ENCODE assay signal across 8 mouse cellular contexts in the genomic region with DNA sequence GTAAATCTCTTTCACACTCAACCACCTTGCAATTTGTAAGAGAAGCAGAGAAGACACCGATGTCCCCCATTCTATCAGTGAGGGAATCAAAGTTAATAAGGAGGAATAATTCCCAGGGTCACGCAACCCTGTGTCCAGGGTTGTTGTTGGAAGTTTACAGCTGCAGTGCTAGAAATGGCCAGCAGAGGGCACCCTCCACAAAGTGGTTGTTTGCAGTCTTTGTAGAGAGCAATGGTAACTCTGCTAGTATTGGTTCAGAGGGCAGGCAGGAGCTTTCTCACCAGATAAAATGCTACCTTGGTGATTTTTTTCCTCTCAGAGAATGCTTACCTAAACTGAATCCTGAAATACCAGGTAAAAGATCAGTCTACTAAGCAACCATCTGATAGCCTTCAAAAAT. TPM values are rescaled to one million over a fixed set of nuclear protein-coding genes. Genes with fewer than 3 reads are reported as not detected.
A peak's percentile ranks its signal among the peaks of the same experiment; 100 is the strongest.
DNase-seq lines count a peak whose midpoint lies in the region; TF ChIP-seq lines count a peak whose summit lies in the region.

No protein-coding gene starts in this region.

- H3K4me1 ChIP-seq in heart, embryonic 10.5 days, result peaks cover 18% of the 10 kb centered on the region

- H3K36me3 ChIP-seq in heart, embryonic 10.5 days, result no peaks in the 10 kb centered on the region

- WGBS in heart, embryonic 10.5 days, result 22% methylated on average over 2 of the region's 2 CpGs

- peaks cover 63% of the 10 kb centered on the region for H3K27me3 ChIP-seq in heart, embryonic 10.5 days (ENCODE audit: insufficient read depth, poor library complexity, severe bottlenecking)

- peak; percentile 78 for DNase-seq in CD4-positive, CD25-positive, alpha-beta regulatory T cell, adult 2 months (ENCODE audit: low read depth, low spot score)
- DNase-seq in adrenal gland, postnatal 10 days, result peak; percentile 94
- DNase-seq in embryo, embryonic 11.5 days (ENCODE audit: low read depth, low spot score), result peak; percentile 67
- DNase-seq in heart, embryonic 10.5 days (ENCODE audit: low spot score), result peak; percentile 87
- DNase-seq in layer of hippocampus, adult 2 months (ENCODE audit: low spot score in 2 of 2), result peak; percentile 62 to 89
- peak; percentile 94 for DNase-seq in lung, postnatal 36 days
- peak; percentile 84 for DNase-seq in retina, postnatal 1 day
- DNase-seq in urinary bladder, adult 18-20 months (ENCODE audit: low spot score in 2 of 2), result peak; percentile 71 to 82

- TF ChIP-seq CTCF in layer of hippocampus, adult 2 months (conservative IDR thresholded peaks at IDR 0.05), result peak; percentile 99

- H3K9me3 ChIP-seq in heart, embryonic 10.5 days, result no peaks in the 10 kb centered on the region

- H3K27ac ChIP-seq in heart, embryonic 10.5 days, result no peak overlapping the region
- H3K27ac ChIP-seq in layer of hippocampus, adult 2 months, result no peak overlapping the region

- no peak overlapping the region for H3K4me3 ChIP-seq in heart, embryonic 10.5 days
- H3K4me3 ChIP-seq in layer of hippocampus, adult 2 months, result no peak overlapping the region

RNA-seq across cellular contexts. Expression of a gene that starts 18.1 kb away (rescaled TPM):
- 10 to 100 TPM; 42.4 to 43.9 TPM for total RNA-seq in adrenal gland, postnatal 10 days (2021)
- 7.8 and 17.0 TPM in 2 replicates for polyA plus RNA-seq in heart, embryonic 10.5 days (2016; fragmentation: Nextera tagmentation; extraction: Ambion mirVana)
- total RNA-seq in layer of hippocampus, adult 2 months (2021), result 10 to 100 TPM in 1 of 2 experiments, 1 to 10 TPM in 1; 9.4 to 10.0 TPM

RNA-seq across cellular contexts. Expression of a gene that starts 37.9 kb away (rescaled TPM):
- total RNA-seq in adrenal gland, postnatal 10 days (2021), result 10 to 100 TPM; 40.0 to 45.0 TPM
- 53.1 and 77.4 TPM in 2 replicates for polyA plus RNA-seq in heart, embryonic 10.5 days (2016; fragmentation: Nextera tagmentation; extraction: Ambion mirVana)
- total RNA-seq in layer of hippocampus, adult 2 months (2021), result 10 to 100 TPM; 30.1 to 30.5 TPM
